Mouse (Mus musculus): ENCODE results near the gene Hoxa11.

- TF ChIP-seq ZC3H11A (IDR thresholded peaks at IDR 0.05; ENCODE audit: borderline replicate concordance, low read depth, low read length) (no peak), MAFK (IDR thresholded peaks at IDR 0.05; ENCODE audit: insufficient read depth, low read depth, low read length) (no peak), ZNF384 (IDR thresholded peaks at IDR 0.05; ENCODE audit: low read depth, low read length) (no peak), CHD2 (IDR thresholded peaks at IDR 0.05; ENCODE audit: low read depth, low read length) (no peak), HCFC1 (IDR thresholded peaks at IDR 0.05; ENCODE audit: borderline replicate concordance, insufficient read depth, low read length) (no peak)
Observed at GRCm38 (mm10) chr6:52211961-52212360, 33.6 kb downstream of the Hoxa11 start.
